Mouse (Mus musculus) thymus, adult 2 months (tissue): ENCODE results near the gene Spata21.

Experiments used
- CTCF ChIP-seq: fragments of 200-500 bp; IDR thresholded peaks from 2 replicates; pipeline ENCODE4 v1.5.1; 2012; ENCODE audit warnings: mild to moderate bottlenecking, control low read depth, low read length, moderate library complexity, borderline replicate concordance; ENCODE audit not compliant: control insufficient read depth, poor library complexity, insufficient read depth; ENCODE audit errors: extremely low read depth
- POLR2A ChIP-seq: fragments of 200-500 bp; IDR thresholded peaks from 2 replicates; pipeline ENCODE4 v1.6.1; 2012; ENCODE audit warnings: mild to moderate bottlenecking, low read length, control low read depth, moderate library complexity; ENCODE audit not compliant: control insufficient read depth, poor library complexity, insufficient read depth; ENCODE audit errors: extremely low read depth

DNA sequence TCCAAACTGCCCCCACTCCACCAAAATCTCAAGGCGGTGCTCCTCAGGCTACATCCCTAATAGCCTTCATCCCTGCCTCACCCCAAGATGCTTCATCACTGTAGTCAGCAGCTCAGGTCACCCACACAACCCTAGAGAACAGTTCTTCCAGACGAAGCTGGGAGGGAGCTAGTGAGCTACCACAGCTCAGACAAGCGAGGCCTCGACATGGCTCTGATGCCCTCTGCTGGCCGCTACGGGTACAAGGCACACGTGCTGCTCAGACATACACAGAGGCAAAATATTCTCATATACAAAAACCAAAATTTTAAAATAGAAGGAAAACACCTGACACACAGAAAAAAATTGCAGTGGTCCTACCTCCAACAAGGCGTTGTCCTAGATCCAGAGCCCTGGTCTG is 23.0 kb upstream of the Spata21 start:
- TF ChIP-seq CTCF, result peak; percentile 92
- TF ChIP-seq POLR2A, result no peak
